Mouse (Mus musculus): ENCODE data around the gene Slc35f3. TPM values are rescaled to one million over a fixed set of nuclear protein-coding genes. Genes with fewer than 3 reads are reported as not detected.

Slc35f3 gene
- polyA plus RNA-seq, 1 experiment from 2014 or later: 1.1 TPM

GRCm38 (mm10) chr8:126307164-126307563 is 8.8 kb downstream of the Slc35f3 start:
- H3K4me1 ChIP-seq (ENCODE audit: control insufficient read depth, insufficient read depth, low read length): no peaks in the 10 kb centered on the region

DNA sequence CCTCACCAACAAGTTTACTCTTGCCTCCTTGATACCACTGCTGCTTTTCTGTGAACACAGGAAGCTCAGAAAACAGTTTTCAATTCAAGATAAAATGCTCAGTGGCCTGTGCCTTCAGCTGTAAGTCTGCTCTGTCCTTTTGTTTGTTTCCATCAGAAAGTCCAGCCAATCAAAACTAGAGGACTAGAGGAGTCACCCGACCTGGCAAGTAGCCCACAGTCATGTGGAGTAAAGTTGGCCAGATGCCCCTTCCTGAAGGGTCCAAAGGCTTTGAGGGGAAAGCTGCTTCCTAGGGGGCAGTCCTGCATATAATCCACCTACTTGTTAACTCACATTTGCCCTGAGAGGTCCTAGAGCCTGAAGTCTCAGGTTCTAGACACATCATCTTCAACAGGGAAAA is 10.7 kb downstream of the Slc35f3 start:
- H3K27me3 ChIP-seq (ENCODE audit: control insufficient read depth, insufficient read depth, low read length): no peaks in the 10 kb centered on the region
- ATAC-seq (ENCODE audit: low FRiP score, low TSS enrichment) (no peak), DNase-seq (peak; percentile 73)
- H3K27ac ChIP-seq (replicated peaks; ENCODE audit: low read depth, low read length): no peak overlapping the region
- no peaks in the 10 kb centered on the region for H3K36me3 ChIP-seq (ENCODE audit: control insufficient read depth, insufficient read depth, low read length)
- H3K9ac ChIP-seq (replicated peaks; ENCODE audit: low read length): no peak overlapping the region
- H3K4me1 ChIP-seq (ENCODE audit: control insufficient read depth, insufficient read depth, low read length): no peaks in the 10 kb centered on the region
- no peak overlapping the region for H3K4me3 ChIP-seq (replicated peaks; ENCODE audit: low read depth, low read length)
- 33% methylated on average over 1 of the region's 1 CpGs for WGBS
- no peak overlapping the region for H3K4me2 ChIP-seq (ENCODE audit: low read length)
- no peaks in the 10 kb centered on the region for H3K9me3 ChIP-seq (ENCODE audit: control insufficient read depth, low read length)

More at GRCm38 (mm10) chr8:126307164-126307563, 8.8 kb downstream of the Slc35f3 start:
- ATAC-seq (ENCODE audit: low FRiP score, low TSS enrichment) (no peak), DNase-seq (no peak)
- Histone ChIP-seq H3K27ac (replicated peaks; ENCODE audit: low read depth, low read length) (no peak overlapping the region), H3K36me3 (ENCODE audit: control insufficient read depth, insufficient read depth, low read length) (no peaks in the 10 kb centered on the region), H3K4me2 (ENCODE audit: low read length) (no peak overlapping the region), H3K9ac (replicated peaks; ENCODE audit: low read length) (no peak overlapping the region), H3K9me3 (ENCODE audit: control insufficient read depth, low read length) (no peaks in the 10 kb centered on the region), H3K27me3 (ENCODE audit: control insufficient read depth, insufficient read depth, low read length) (no peaks in the 10 kb centered on the region), H3K4me3 (replicated peaks; ENCODE audit: low read depth, low read length) (no peak overlapping the region)
- 88% methylated on average over 9 of the region's 9 CpGs for WGBS

DNA sequence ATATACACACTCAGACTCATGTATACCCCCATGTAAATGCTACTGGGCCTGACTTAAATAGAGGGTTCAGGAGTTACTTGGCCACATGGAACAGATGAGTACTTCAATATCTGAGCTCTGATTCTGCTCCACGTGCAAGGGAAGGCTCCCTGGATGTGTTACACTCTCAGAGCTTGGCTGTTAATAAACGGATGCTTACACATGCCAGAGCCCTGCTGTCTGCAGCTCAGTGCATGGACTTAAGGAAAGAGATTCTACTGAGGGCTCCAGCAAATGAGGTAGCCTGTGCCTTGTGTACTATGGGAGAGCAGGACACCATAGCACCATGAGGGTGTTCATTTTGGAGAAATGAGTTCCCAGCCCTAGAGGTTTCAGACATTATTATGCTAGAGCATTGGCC is 26.6 kb downstream of the Slc35f3 start:
- Histone ChIP-seq H3K9ac (replicated peaks; ENCODE audit: low read length) (no peak overlapping the region), H3K36me3 (ENCODE audit: control insufficient read depth, insufficient read depth, low read length) (no peaks in the 10 kb centered on the region), H3K4me2 (ENCODE audit: low read length) (no peak overlapping the region), H3K9me3 (ENCODE audit: control insufficient read depth, low read length) (peaks cover 4% of the 10 kb centered on the region; the same call in 1 of the 2 replicates), H3K27me3 (ENCODE audit: control insufficient read depth, insufficient read depth, low read length) (no peaks in the 10 kb centered on the region), H3K4me3 (replicated peaks; ENCODE audit: low read depth, low read length) (no peak overlapping the region), H3K27ac (replicated peaks; ENCODE audit: low read depth, low read length) (no peak overlapping the region), H3K4me1 (ENCODE audit: control insufficient read depth, insufficient read depth, low read length) (no peaks in the 10 kb centered on the region)
- ATAC-seq (ENCODE audit: low FRiP score, low TSS enrichment): no peak
- DNase-seq: no peak
- 77% methylated on average over 2 of the region's 2 CpGs for WGBS

GRCm38 (mm10) chr8:126326136-126326535 is 27.8 kb downstream of the Slc35f3 start:
- Histone ChIP-seq H3K9me3 (ENCODE audit: control insufficient read depth, low read length) (peaks cover 4% of the 10 kb centered on the region; the same call in 1 of the 2 replicates), H3K4me3 (replicated peaks; ENCODE audit: low read depth, low read length) (no peak overlapping the region), H3K4me1 (ENCODE audit: control insufficient read depth, insufficient read depth, low read length) (no peaks in the 10 kb centered on the region), H3K27me3 (ENCODE audit: control insufficient read depth, insufficient read depth, low read length) (no peaks in the 10 kb centered on the region), H3K27ac (replicated peaks; ENCODE audit: low read depth, low read length) (no peak overlapping the region), H3K4me2 (ENCODE audit: low read length) (no peak overlapping the region), H3K9ac (replicated peaks; ENCODE audit: low read length) (no peak overlapping the region), H3K36me3 (ENCODE audit: control insufficient read depth, insufficient read depth, low read length) (no peaks in the 10 kb centered on the region)
- 78% methylated on average over 1 of the region's 1 CpGs for WGBS
- no peak for ATAC-seq (ENCODE audit: low FRiP score, low TSS enrichment)
- no peak for DNase-seq

DNA sequence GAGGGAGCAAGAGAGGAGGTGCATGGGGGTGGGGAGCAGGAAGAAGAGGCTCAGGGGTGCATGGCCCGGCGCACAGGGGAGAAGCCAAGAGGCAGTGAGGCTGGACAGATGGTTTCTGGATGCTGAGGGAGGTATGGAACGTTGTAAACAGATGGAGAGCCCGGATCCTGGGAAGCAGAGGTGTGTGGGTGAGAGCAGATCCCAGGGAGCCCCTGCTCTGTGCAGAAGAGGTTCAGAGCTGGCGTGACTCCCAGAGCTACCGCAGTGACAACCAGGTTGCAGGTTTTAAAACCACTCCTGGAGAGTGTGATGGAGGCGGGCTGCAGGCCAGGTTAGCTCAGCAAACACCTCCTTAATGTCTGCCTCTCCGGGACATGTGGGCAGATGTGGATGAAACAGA is 28.4 kb downstream of the Slc35f3 start:
- H3K4me3 ChIP-seq (replicated peaks; ENCODE audit: low read depth, low read length): no peak overlapping the region
- H3K27ac ChIP-seq (replicated peaks; ENCODE audit: low read depth, low read length): no peak overlapping the region
- H3K4me2 ChIP-seq (ENCODE audit: low read length): no peak overlapping the region
- no peaks in the 10 kb centered on the region for H3K27me3 ChIP-seq (ENCODE audit: control insufficient read depth, insufficient read depth, low read length)
- peaks cover 4% of the 10 kb centered on the region; the same call in 1 of the 2 replicates for H3K9me3 ChIP-seq (ENCODE audit: control insufficient read depth, low read length)
- ATAC-seq (ENCODE audit: low FRiP score, low TSS enrichment): no peak
- DNase-seq: no peak
- no peaks in the 10 kb centered on the region for H3K36me3 ChIP-seq (ENCODE audit: control insufficient read depth, insufficient read depth, low read length)
- whole genome bisulfite sequencing: 85% methylated on average over 8 of the region's 8 CpGs
- H3K9ac ChIP-seq (replicated peaks; ENCODE audit: low read length): no peak overlapping the region
- H3K4me1 ChIP-seq (ENCODE audit: control insufficient read depth, insufficient read depth, low read length): no peaks in the 10 kb centered on the region

GRCm38 (mm10) chr8:126327786-126328185 is 29.4 kb downstream of the Slc35f3 start:
- no peak overlapping the region for H3K4me2 ChIP-seq (ENCODE audit: low read length)
- H3K36me3 ChIP-seq (ENCODE audit: control insufficient read depth, insufficient read depth, low read length): no peaks in the 10 kb centered on the region
- no peak for ATAC-seq (ENCODE audit: low FRiP score, low TSS enrichment)
- no peak overlapping the region for H3K4me3 ChIP-seq (replicated peaks; ENCODE audit: low read depth, low read length)
- H3K4me1 ChIP-seq (ENCODE audit: control insufficient read depth, insufficient read depth, low read length): no peaks in the 10 kb centered on the region
- H3K9me3 ChIP-seq (ENCODE audit: control insufficient read depth, low read length): peaks cover 4% of the 10 kb centered on the region; the same call in 1 of the 2 replicates
- no peaks in the 10 kb centered on the region for H3K27me3 ChIP-seq (ENCODE audit: control insufficient read depth, insufficient read depth, low read length)
- no peak overlapping the region for H3K9ac ChIP-seq (replicated peaks; ENCODE audit: low read length)
- DNase-seq: no peak
- WGBS: 78% methylated on average over 5 of the region's 5 CpGs
- no peak overlapping the region for H3K27ac ChIP-seq (replicated peaks; ENCODE audit: low read depth, low read length)

- Histone ChIP-seq H3K4me3 (replicated peaks; ENCODE audit: low read depth, low read length) (no peak overlapping the region), H3K27me3 (ENCODE audit: control insufficient read depth, insufficient read depth, low read length) (no peaks in the 10 kb centered on the region), H3K4me2 (ENCODE audit: low read length) (no peak overlapping the region), H3K36me3 (ENCODE audit: control insufficient read depth, insufficient read depth, low read length) (no peaks in the 10 kb centered on the region), H3K27ac (replicated peaks; ENCODE audit: low read depth, low read length) (no peak overlapping the region), H3K9ac (replicated peaks; ENCODE audit: low read length) (no peak overlapping the region), H3K4me1 (ENCODE audit: control insufficient read depth, insufficient read depth, low read length) (no peaks in the 10 kb centered on the region), H3K9me3 (ENCODE audit: control insufficient read depth, low read length) (no peaks in the 10 kb centered on the region)
- DNase-seq (no peak), ATAC-seq (ENCODE audit: low FRiP score, low TSS enrichment) (no peak)
- 81% methylated on average over 3 of the region's 3 CpGs for WGBS
Observed at GRCm38 (mm10) chr8:126338864-126339263, 40.5 kb downstream of the Slc35f3 start.

- no peaks in the 10 kb centered on the region for H3K9me3 ChIP-seq (ENCODE audit: control insufficient read depth, low read length)
- H3K27me3 ChIP-seq (ENCODE audit: control insufficient read depth, insufficient read depth, low read length): no peaks in the 10 kb centered on the region
- no peak overlapping the region for H3K27ac ChIP-seq (replicated peaks; ENCODE audit: low read depth, low read length)
- no peaks in the 10 kb centered on the region for H3K4me1 ChIP-seq (ENCODE audit: control insufficient read depth, insufficient read depth, low read length)
- no peak for DNase-seq
- H3K9ac ChIP-seq (replicated peaks; ENCODE audit: low read length): no peak overlapping the region
- H3K4me3 ChIP-seq (replicated peaks; ENCODE audit: low read depth, low read length): no peak overlapping the region
- no peak for ATAC-seq (ENCODE audit: low FRiP score, low TSS enrichment)
- H3K4me2 ChIP-seq (ENCODE audit: low read length): no peak overlapping the region
- 80% methylated on average over 3 of the region's 3 CpGs for WGBS
- H3K36me3 ChIP-seq (ENCODE audit: control insufficient read depth, insufficient read depth, low read length): no peaks in the 10 kb centered on the region
Observed at GRCm38 (mm10) chr8:126339357-126339756, 41.0 kb downstream of the Slc35f3 start.

DNA sequence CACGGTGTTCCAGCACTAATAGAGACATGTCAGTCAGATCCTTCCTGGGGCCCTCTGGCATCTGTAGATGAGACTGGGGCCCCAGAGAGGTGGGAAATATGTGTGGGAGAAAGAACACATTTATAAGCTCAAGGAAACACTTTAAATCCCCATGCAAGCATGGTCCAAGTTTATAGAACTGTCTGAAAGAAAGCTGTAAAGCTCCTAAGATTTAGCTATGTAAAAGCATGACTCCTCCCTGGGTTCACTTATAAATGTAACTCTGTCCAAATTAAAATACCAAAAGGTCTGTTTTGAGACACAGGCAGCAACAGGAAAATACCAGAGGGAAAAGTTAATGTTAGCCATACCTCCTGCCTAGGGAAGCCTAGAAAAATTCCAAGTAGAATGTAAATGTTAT is 42.8 kb downstream of the Slc35f3 start:
- Histone ChIP-seq H3K4me3 (replicated peaks; ENCODE audit: low read depth, low read length) (no peak overlapping the region), H3K9me3 (ENCODE audit: control insufficient read depth, low read length) (no peaks in the 10 kb centered on the region), H3K9ac (replicated peaks; ENCODE audit: low read length) (no peak overlapping the region), H3K4me1 (ENCODE audit: control insufficient read depth, insufficient read depth, low read length) (0 out of 2 replicates have a peak, but pooled peaks cover 5% of the 10 kb centered on the region), H3K36me3 (ENCODE audit: control insufficient read depth, insufficient read depth, low read length) (no peaks in the 10 kb centered on the region), H3K27me3 (ENCODE audit: control insufficient read depth, insufficient read depth, low read length) (no peaks in the 10 kb centered on the region), H3K27ac (replicated peaks; ENCODE audit: low read depth, low read length) (no peak overlapping the region), H3K4me2 (ENCODE audit: low read length) (no peak overlapping the region)
- ATAC-seq (ENCODE audit: low FRiP score, low TSS enrichment) (no peak), DNase-seq (no peak)
- 66% methylated on average over 1 of the region's 1 CpGs for WGBS
